Mouse (Mus musculus) monocyte, adult 2 months (primary cell): ENCODE results near the gene Cbwd1.
"Not testable (repeated sequence)": the region's sequence is repeated elsewhere in the genome, so short reads cannot be mapped to it uniquely, and the experiment has no call there.

ENCODE experiments used
- DNase-seq, 2 experiments: peaks; one replicate each; pipeline ENCODE4 v3.0.0; 2022; ENCODE audit warnings: low spot score in 2 of 2, low read depth in 1 of 2

The Cbwd1 gene

GRCm38 (mm10) chr19:24898737-24899577 is 62.5 kb downstream of the Cbwd1 start:
- no peak for DNase-seq

GRCm38 (mm10) chr19:24897896-24898736 is 63.3 kb downstream of the Cbwd1 start:
- no peak for DNase-seq

GRCm38 (mm10) chr19:24897006-24897895 is 64.2 kb downstream of the Cbwd1 start:
- DNase-seq, result no peak

GRCm38 (mm10) chr19:24896536-24896935 is 64.9 kb downstream of the Cbwd1 start:
- no peak for DNase-seq

- no peak for DNase-seq
Measured at GRCm38 (mm10) chr19:24886888-24887287, 74.5 kb downstream of the Cbwd1 start.

- no peak for DNase-seq
Measured at GRCm38 (mm10) chr19:24885504-24885903, 75.9 kb downstream of the Cbwd1 start.

GRCm38 (mm10) chr19:24881237-24881636 is 80.2 kb downstream of the Cbwd1 start:
- no peak for DNase-seq

GRCm38 (mm10) chr19:24875129-24875870 is 86.1 kb downstream of the Cbwd1 start, which contains the start of gene Gm10053:
Gm10053 (plus strand) TSS chr19:24875686.
- DNase-seq, result not testable (repeated sequence)

GRCm38 (mm10) chr19:24873873-24874272 is 87.5 kb downstream of the Cbwd1 start:
- DNase-seq, result no peak

- DNase-seq, result no peak
Measured at GRCm38 (mm10) chr19:24871037-24871635, 90.3 kb downstream of the Cbwd1 start.
